Mouse (Mus musculus): ENCODE results near the gene Vps54.
"Not testable (repeated sequence)": the region's sequence is repeated elsewhere in the genome, so short reads cannot be mapped to it uniquely, and the experiment has no call there.

Vps54 gene

GRCm38 (mm10) chr11:21239021-21239661 is at the start of gene Vps54:
Vps54 (plus strand) TSS chr11:21239281.
- in situ Hi-C loops (cut with MboI, MseI) = no loop called here

GRCm38 (mm10) chr11:21191821-21192220 is 47.3 kb upstream of the Vps54 start:
- in situ Hi-C loops (cut with MboI, MseI) = not testable (repeated sequence)

- in situ Hi-C loops (cut with MboI, MseI) = no loop called here
These were observed 44.2 kb upstream of the Vps54 start for GRCm38 (mm10) chr11:21194851-21195250.

DNA sequence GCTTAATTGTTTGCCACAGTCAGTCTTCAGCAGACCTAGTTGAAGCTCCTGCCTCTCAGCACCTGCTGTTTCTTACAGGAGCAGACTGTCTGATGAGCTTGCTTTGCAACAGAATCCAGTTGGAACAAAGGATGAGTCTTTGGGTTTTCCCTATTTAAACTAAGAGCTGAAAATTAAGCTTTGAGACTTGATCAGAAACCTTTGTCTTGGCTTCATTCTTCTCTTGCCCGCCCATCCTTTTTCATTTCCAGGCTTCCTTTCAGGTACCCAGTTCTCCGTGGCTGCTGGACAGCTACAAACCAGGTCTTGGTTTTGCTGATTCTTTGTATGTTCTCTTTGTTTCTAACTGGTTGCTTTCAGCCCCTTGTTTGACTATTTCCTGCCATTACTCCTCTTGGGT is 30.0 kb upstream of the Vps54 start:
- in situ Hi-C loops (cut with MboI, MseI) = no loop called here

- in situ Hi-C loops (cut with MboI, MseI) = not testable (repeated sequence)
These were observed 29.4 kb upstream of the Vps54 start for GRCm38 (mm10) chr11:21209701-21210100.

DNA sequence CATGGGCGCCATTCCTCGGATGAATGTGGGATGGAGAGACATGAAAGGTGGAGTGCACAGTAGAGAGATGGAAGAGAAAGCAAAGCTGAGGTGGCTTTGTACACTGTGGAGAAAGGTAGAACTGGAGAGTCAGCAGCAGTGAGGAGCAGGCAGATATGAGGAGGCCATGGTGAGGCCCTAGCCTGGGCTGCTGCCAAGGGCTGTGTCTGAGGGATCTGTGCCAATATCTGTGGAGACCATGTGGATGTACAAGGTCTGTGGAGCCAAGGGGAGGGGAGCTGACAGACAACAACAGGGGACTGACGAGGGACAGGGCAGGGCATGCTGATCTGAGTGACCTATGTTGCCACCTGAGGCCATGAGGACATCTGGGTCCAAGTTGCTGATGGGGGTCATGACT is 21.7 kb upstream of the Vps54 start:
- in situ Hi-C loops (cut with MboI, MseI) = no loop called here

DNA sequence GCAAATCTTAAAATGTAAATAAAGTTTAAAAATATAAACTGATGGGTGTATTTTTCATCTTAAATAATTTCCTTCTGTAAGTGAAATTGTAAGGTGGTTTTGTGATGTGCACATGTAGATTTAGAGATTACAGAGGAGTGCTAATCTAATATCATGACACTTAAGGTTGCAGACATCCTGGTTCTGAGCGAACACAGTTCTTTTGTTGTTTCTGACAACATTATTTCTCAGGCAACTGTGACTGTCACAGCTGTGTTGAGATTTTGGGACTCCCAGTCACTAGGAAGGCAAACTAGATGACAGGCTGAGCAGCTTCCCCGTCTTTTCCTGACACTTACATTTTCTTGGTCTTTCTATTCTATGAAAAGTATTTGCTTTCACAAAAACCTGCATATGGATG is 19.8 kb upstream of the Vps54 start:
- in situ Hi-C loops (cut with MboI, MseI) = no loop called here

- in situ Hi-C loops (cut with MboI, MseI) = no loop called here
These were observed 19.1 kb upstream of the Vps54 start for GRCm38 (mm10) chr11:21219851-21220587.

GRCm38 (mm10) chr11:21220754-21221153 is 18.3 kb upstream of the Vps54 start:
- in situ Hi-C loops (cut with MboI, MseI) = no loop called here

GRCm38 (mm10) chr11:21221396-21221795 is 17.7 kb upstream of the Vps54 start:
- in situ Hi-C loops (cut with MboI, MseI) = no loop called here

- in situ Hi-C loops (cut with MboI, MseI) = no loop called here
These were observed 16.4 kb upstream of the Vps54 start for GRCm38 (mm10) chr11:21222606-21223207.

GRCm38 (mm10) chr11:21223539-21223938 is 15.5 kb upstream of the Vps54 start:
- in situ Hi-C loops (cut with MboI, MseI) = no loop called here

- in situ Hi-C loops (cut with MboI, MseI) = no loop called here
These were observed 15.0 kb upstream of the Vps54 start for GRCm38 (mm10) chr11:21224041-21224440.

GRCm38 (mm10) chr11:21224446-21224845 is 14.6 kb upstream of the Vps54 start:
- in situ Hi-C loops (cut with MboI, MseI) = no loop called here

DNA sequence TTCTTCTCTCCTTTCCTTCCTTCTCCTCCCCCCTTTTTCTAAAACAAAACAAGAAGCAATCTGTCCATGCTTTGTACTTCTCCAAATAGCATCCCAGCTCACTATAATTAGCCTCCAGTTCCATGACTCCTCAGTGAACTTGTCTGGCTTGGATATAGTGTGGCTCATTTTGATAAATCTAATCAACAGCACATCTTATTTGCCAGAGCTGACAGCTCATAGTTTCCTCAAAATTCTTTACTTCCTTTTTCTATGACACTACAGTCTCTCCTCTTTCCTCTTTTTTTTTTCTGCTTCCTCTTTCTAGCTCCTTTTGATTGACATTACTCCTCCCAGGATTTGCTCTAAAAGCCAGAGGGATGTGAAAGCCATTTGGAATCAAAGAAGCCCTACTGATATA is 14.1 kb upstream of the Vps54 start:
- in situ Hi-C loops (cut with MboI, MseI) = no loop called here

GRCm38 (mm10) chr11:21235381-21235780 is 3.7 kb upstream of the Vps54 start:
- in situ Hi-C loops (cut with MboI, MseI) = no loop called here

DNA sequence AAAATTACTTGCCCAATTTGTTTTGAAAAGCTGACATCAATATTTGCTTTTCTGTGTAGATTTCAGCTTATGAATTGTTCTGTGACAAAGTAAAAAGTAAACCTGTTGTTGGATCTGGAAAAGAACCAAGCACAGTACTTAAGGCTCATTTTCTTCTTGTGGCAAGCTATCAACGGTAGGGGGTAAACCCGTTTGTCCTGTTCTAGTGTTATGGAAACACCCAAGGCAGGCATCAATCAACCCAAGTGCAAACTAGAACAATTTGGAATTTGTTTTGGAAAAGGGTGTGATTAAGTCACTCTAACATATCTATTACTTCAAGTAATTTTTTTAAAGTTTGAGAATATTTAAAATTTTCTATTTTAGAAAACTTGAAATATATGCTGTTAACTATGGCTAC is 3.3 kb upstream of the Vps54 start:
- in situ Hi-C loops (cut with MboI, MseI) = no loop called here

- in situ Hi-C loops (cut with MboI, MseI) = no loop called here
These were observed 2.1 kb upstream of the Vps54 start for GRCm38 (mm10) chr11:21236996-21237395.

- in situ Hi-C loops (cut with MboI, MseI) = no loop called here
These were observed 1.4 kb upstream of the Vps54 start for GRCm38 (mm10) chr11:21237474-21238278.

DNA sequence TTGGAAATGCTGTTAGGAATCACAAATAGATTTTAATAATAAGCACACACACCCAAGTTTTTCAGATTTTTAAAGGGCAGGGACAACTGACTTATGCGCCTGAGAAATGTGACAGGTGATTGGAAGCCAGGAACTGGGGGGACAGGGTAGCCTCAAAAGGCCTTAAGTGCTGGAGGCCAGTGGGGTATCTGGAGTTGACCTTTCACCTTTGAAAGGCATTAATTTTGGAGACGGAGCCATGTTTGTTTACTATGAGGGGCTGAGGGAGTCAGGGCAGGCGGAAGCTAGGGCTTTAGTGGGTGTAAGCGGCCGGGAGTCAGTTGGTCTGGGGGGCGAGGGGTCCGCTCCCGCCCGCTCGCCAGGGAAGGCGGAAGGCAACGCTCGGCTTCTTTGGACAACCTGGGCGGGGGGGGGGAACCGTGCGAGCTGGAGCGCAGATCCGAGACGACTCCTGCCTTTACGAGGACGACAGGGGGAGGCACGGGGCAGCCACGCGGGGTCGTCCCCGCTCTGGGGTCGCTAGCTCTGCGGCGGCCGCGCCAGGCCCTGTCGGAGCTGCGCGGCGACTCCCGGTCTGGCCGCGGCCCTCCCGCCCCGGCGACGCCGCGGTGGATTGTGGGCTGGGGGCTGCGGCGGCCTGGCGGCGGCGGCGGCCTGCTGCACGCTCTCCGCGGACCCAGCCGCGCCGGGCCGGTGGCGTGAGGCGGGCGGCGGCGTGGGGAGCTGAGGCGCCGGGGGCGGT is 631 bp upstream of the Vps54 start:
- in situ Hi-C loops (cut with MboI, MseI) = no loop called here

DNA sequence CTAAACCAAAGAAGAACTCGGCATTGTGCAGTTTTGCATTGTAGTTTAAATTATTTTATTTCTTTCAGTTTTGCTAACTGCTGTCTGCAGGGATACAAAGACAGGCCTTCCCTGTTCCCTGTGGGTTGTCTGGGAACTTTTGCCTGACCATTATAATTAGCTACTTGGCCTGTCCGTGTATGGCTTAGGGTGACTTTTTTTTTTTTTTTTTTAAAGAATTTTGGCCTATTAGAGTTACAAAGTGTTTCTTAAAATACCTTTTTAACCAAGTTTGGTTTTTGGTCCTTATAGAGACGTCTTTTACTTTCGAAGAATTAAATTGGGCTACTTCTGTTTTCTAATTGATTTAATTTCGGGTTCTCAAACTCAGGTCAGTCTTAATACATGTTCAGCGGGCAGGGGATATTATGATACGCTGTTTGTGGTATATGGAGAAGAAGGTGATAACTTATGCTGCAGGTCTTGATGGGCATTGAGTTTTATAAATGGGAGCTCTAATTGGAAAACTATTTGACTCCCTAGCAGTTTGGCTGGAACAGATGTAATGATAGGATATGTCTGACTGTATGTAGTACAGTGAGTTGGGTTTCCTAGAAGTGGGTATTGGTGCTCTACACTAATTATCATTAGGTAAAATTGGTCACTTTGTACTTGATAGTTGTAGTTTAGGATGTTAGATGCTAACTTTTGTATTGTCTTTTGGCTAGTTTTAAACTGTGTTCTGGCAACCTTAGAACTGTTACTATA is 855 bp downstream of the Vps54 start:
- in situ Hi-C loops (cut with MboI, MseI) = no loop called here

Measured in regulatory T cell (primary cell).